Mouse (Mus musculus) MEL-GATA-1-ER (cell line): ENCODE results near the gene Tmem132d.

ENCODE experiments used
- DNase-seq: peaks from one replicate; pipeline ENCODE4 v3.0.0-alpha.2; 2012; ENCODE audit warnings: low read depth; ENCODE audit errors: extremely low read depth

The Tmem132d gene

GRCm38 (mm10) chr5:127937914-127938313, 495.0 kb downstream of the Tmem132d start:
- no peak for DNase-seq

GRCm38 (mm10) chr5:127929687-127930086, 503.2 kb downstream of the Tmem132d start:
- no peak for DNase-seq

- DNase-seq, result no peak
Measured at GRCm38 (mm10) chr5:127926686-127927085, 506.2 kb downstream of the Tmem132d start.

- no peak for DNase-seq
Measured at GRCm38 (mm10) chr5:127924106-127924505, 508.8 kb downstream of the Tmem132d start.

GRCm38 (mm10) chr5:127919171-127919570, 513.7 kb downstream of the Tmem132d start:
- DNase-seq, result no peak

GRCm38 (mm10) chr5:127918376-127918775, 514.5 kb downstream of the Tmem132d start:
- no peak for DNase-seq

GRCm38 (mm10) chr5:127914157-127914556, 518.7 kb downstream of the Tmem132d start:
- no peak for DNase-seq

- DNase-seq, result no peak
Measured at GRCm38 (mm10) chr5:127911603-127912002, 521.3 kb downstream of the Tmem132d start.

GRCm38 (mm10) chr5:127910356-127910755, 522.5 kb downstream of the Tmem132d start:
- DNase-seq, result no peak

- no peak for DNase-seq
Measured at GRCm38 (mm10) chr5:127895176-127895575, 537.7 kb downstream of the Tmem132d start.

- DNase-seq, result no peak
Measured at GRCm38 (mm10) chr5:127885566-127886505, 547.0 kb downstream of the Tmem132d start.

GRCm38 (mm10) chr5:127883021-127883420, 549.9 kb downstream of the Tmem132d start:
- no peak for DNase-seq

- no peak for DNase-seq
Measured at GRCm38 (mm10) chr5:127874461-127874860, 558.4 kb downstream of the Tmem132d start.

GRCm38 (mm10) chr5:127865157-127865556, 567.7 kb downstream of the Tmem132d start:
- no peak for DNase-seq

- no peak for DNase-seq
Measured at GRCm38 (mm10) chr5:127859719-127860118, 573.2 kb downstream of the Tmem132d start.

- DNase-seq, result no peak
Measured at GRCm38 (mm10) chr5:127852305-127852704, 580.6 kb downstream of the Tmem132d start.

GRCm38 (mm10) chr5:127831791-127832190, 601.1 kb downstream of the Tmem132d start:
- no peak for DNase-seq

GRCm38 (mm10) chr5:127830831-127831230, 602.0 kb downstream of the Tmem132d start:
- DNase-seq, result no peak

- no peak for DNase-seq
Measured at GRCm38 (mm10) chr5:127828756-127829155, 604.1 kb downstream of the Tmem132d start.

- DNase-seq, result no peak
Measured at GRCm38 (mm10) chr5:127821960-127822359, 610.9 kb downstream of the Tmem132d start.

GRCm38 (mm10) chr5:127815292-127815691, 617.6 kb downstream of the Tmem132d start:
- DNase-seq, result peak; percentile 77

- DNase-seq, result no peak
Measured at GRCm38 (mm10) chr5:127807419-127807818, 625.5 kb downstream of the Tmem132d start.

GRCm38 (mm10) chr5:127806850-127807249, 626.0 kb downstream of the Tmem132d start:
- DNase-seq, result no peak
